Mouse (Mus musculus) small intestine, adult 2 months (tissue): ENCODE data around the gene Esrra. TPM values are rescaled to one million over a fixed set of nuclear protein-coding genes. Genes with fewer than 3 reads are reported as not detected.

Experiments
- H3K27ac ChIP-seq: fragments of 200-500 bp; 2 replicates; pipeline ENCODE4 v1.5.1; 2012; ENCODE audit warnings: low read depth, low read length, control low read depth, inconsistent platforms; ENCODE audit not compliant: insufficient read depth
- H3K27me3 ChIP-seq: fragments of 200-500 bp; 2 replicates; pipeline ENCODE4 v1.6.1; 2012; ENCODE audit warnings: mild to moderate bottlenecking, moderate library complexity, low read length, inconsistent platforms; ENCODE audit not compliant: control insufficient read depth, insufficient read depth
- H3K36me3 ChIP-seq: fragments of 200-500 bp; 2 replicates; pipeline ENCODE4 v1.6.1; 2012; ENCODE audit warnings: mild to moderate bottlenecking, low read length, control low read depth, inconsistent platforms; ENCODE audit not compliant: control insufficient read depth, insufficient read depth
- H3K4me1 ChIP-seq: fragments of 200-500 bp; 2 replicates; pipeline ENCODE4 v1.6.1; 2012; ENCODE audit warnings: low read length, inconsistent platforms, mixed read lengths; ENCODE audit not compliant: control insufficient read depth, insufficient read depth, insufficient read length
- H3K4me3 ChIP-seq: fragments of 200-500 bp; 2 replicates; pipeline ENCODE4 v1.5.1; 2012; ENCODE audit warnings: low read depth, mild to moderate bottlenecking, control low read depth, inconsistent platforms, low read length, moderate library complexity
- CTCF ChIP-seq: fragments of 200-500 bp; IDR thresholded peaks from 2 replicates; pipeline ENCODE4 v1.5.1; 2012; ENCODE audit warnings: low read depth, mild to moderate bottlenecking, control low read depth, inconsistent platforms, low read length, moderate library complexity, mixed read lengths; ENCODE audit not compliant: insufficient replicate concordance, insufficient read length; ENCODE audit errors: extremely low read depth
- POLR2A ChIP-seq: fragments of 200-500 bp; IDR thresholded peaks from 2 replicates; pipeline ENCODE4 v1.6.1; 2012; ENCODE audit warnings: low read depth, mild to moderate bottlenecking, control low read depth, inconsistent platforms, low read length, moderate library complexity
- WGBS: fragments of 180-500 bp; shearing (Covaris S2); methylation state at CpG from one replicate; pipeline ENCODE4 v1.1.7; 2018; 5-methylcytosine and 5-hydroxymethylcytosine counted together
- polyA plus RNA-seq: library from polyadenylated mRNA; depleted of rRNA; stranded (reverse); fragments of >200 nt; gene quantifications from 2 replicates; pipeline ENCODE4 v1.2.3, GENCODE M21; 2012

Gene Esrra
- polyA plus RNA-seq, 1 experiment, result 346 TPM

DNA sequence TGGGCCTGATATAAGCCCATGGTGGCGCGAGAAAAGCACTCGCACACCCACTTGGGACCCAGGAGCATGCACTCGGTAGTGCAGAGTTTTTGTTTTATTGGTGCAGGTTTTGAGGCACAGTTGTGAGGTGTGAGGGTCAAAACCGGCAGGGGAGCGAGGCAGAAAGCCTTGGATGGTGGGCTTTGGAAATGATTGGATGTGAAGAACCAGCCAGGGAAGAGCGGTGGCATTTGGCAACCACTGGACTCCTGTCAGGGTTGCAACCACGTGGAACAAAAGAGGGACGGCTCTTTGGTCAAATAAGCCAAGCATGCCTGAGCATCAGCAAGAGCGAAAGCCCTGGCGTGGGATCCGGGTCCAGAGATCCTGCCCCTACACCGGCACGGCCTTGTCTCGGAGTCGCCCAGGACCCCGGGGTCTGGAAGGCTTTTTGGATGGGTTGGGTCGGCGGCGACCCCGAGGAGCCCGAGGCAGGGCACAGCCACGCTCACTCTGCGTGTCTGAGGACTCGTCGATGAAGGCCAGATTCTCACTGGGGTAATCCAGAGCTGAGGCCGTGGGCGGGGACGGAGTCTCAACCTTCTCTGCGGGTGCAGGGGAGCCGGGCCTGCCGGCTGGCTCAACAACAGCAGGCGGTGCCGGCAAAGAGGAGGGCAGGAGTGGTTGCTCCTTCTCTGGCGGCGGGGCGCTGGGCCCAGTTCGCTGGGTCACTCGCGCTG lies 4.2 kb upstream of the Esrra start:
- no peak overlapping the region for H3K27ac ChIP-seq
- WGBS, result 36% methylated on average over 40 of the region's 40 CpGs
- peaks cover 10% of the 10 kb centered on the region for H3K4me1 ChIP-seq
- H3K36me3 ChIP-seq, result no peaks in the 10 kb centered on the region
- H3K27me3 ChIP-seq, result peaks cover 36% of the 10 kb centered on the region
- TF ChIP-seq POLR2A, result no peak
- no peak for TF ChIP-seq CTCF
- H3K4me3 ChIP-seq, result no peak overlapping the region

DNA sequence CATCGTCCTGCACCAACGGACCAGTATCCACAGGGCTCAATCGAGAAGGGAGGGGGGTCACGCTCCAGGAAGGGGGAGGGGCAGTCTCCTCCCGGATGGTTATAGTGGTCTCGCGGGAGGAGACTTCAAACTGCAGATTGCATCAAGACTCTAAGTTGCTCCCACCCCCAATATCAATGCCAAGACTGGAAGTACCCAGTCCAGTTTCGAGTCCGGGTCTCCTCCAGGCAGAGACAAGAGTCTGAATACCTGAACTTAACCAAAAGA lies 3.6 kb upstream of the Esrra start, which contains the start of gene Catsperz:
Gene Catsperz, minus strand, starts transcription at position 74 of the 267 bp plus-strand sequence.
- H3K27me3 ChIP-seq, result peaks cover 36% of the 10 kb centered on the region
- H3K36me3 ChIP-seq, result no peaks in the 10 kb centered on the region
- H3K4me1 ChIP-seq, result peaks cover 10% of the 10 kb centered on the region
- peak within 1 kb of the TSS; percentile 21; the same call in 1 of the 2 replicates for H3K27ac ChIP-seq
- peak within 1 kb of the TSS; percentile 42 for H3K4me3 ChIP-seq
- 8% methylated on average over 9 of the region's 9 CpGs for WGBS
- TF ChIP-seq CTCF, result no peak

DNA sequence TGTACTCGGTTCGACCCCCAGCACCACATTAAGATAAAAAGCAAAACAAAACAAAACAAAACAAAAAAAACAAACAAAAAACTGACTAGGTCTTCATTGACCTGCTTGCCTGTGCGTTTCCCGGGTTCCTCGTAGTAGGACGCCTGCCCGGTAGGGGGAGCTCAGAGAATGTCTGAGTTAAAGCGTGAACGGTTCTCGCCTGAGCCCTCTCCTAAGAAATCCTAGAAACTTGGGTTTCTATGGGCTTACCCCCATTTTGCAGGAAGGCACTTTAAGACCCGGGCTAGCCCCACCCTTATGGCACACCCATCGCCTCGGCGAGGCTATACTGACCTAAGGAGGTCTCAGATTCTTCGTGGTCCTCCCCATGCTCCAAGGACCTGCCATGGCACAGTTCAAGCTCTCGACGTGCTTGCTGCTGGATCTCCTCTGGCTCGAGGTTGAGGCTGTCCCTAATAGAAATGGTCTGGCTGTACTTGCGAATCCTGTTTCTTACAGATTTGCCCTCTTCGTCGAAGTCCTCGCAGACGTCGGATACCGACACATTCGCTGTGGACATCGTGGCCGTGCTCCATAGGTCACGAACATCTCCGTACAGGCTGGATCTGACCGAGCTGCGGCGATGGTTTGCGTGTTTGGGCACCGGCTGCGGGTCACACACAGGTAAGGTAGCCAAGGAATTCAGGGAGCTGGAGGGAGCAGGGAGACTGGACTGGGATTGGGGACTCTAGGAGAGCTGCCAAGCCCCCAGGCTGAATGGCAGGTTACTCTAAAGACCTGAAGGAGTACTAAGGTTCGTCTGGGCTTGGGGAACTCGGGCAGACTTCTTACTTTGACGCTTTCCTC lies 3.1 kb upstream of the Esrra start:
- no peak for TF ChIP-seq POLR2A
- TF ChIP-seq CTCF, result peak; percentile 79; the same call in 1 of the 2 replicates
- peak overlapping the region; percentile 42 for H3K4me3 ChIP-seq
- H3K4me1 ChIP-seq, result peaks cover 13% of the 10 kb centered on the region
- no peaks in the 10 kb centered on the region for H3K36me3 ChIP-seq
- WGBS, result 4% methylated on average over 39 of the region's 39 CpGs
- H3K27ac ChIP-seq, result no peak overlapping the region
- H3K27me3 ChIP-seq, result peaks cover 36% of the 10 kb centered on the region

GRCm38 (mm10) chr19:6922901-6923735 lies 1.5 kb upstream of the Esrra start:
- H3K4me3 ChIP-seq, result no peak overlapping the region
- H3K27me3 ChIP-seq, result peaks cover 36% of the 10 kb centered on the region
- peak overlapping the region; percentile 82 for H3K27ac ChIP-seq
- TF ChIP-seq POLR2A, result no peak
- TF ChIP-seq CTCF, result no peak
- peaks cover 8% of the 10 kb centered on the region for H3K36me3 ChIP-seq
- H3K4me1 ChIP-seq, result peaks cover 21% of the 10 kb centered on the region
- WGBS, result 79% methylated on average over 6 of the region's 6 CpGs

DNA sequence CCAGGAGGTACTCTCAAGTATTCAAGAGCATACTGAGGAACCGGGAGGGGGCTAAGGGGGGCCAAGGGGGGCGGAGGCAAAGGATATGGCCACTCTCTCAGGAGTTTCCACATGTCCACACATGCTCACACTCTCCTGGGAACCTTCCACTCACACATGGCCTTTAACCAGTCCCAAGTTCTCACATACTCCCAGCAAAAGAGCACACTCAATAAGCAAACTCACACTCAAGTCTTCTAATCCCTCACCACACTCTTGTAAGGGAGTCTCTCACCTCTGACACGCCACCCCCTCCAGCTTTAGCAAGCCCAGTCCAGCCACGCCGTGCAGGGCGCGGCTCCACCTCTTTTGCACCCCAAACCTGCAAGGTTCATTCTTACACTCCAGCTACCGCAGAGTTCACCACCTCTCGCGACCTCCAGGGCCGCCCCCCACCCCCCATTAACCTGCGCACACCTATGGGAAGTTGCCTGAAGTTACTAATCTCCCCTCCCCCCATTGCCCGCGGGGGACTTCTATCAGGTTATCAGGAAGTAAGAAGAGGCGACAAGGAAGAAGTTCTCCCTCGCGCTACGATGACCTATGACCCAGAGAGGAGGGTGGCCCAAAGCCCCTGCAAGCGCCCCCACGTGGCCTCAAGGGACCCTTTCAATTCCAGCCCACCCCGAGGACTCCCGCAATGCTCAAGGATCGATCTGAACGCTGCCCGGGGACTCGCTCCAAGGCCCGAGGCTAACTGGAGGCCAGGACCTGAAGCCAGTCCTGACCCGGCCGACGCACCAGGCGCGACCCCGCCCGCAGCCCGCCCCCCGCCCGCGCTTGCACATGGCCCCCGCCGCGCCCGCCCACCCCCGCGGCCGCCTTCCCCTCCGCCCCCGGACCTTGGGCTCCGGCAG lies 624 bp downstream of the Esrra start:
- Histone ChIP-seq H3K27me3 (peaks cover 15% of the 10 kb centered on the region), H3K36me3 (peaks cover 19% of the 10 kb centered on the region), H3K27ac (peak overlapping the region; percentile 94), H3K4me1 (peaks cover 25% of the 10 kb centered on the region), H3K4me3 (peak overlapping the region; percentile 84)
- TF ChIP-seq CTCF (no peak), POLR2A (no peak)
- under 1% methylated on average over 48 of the region's 48 CpGs for WGBS

DNA sequence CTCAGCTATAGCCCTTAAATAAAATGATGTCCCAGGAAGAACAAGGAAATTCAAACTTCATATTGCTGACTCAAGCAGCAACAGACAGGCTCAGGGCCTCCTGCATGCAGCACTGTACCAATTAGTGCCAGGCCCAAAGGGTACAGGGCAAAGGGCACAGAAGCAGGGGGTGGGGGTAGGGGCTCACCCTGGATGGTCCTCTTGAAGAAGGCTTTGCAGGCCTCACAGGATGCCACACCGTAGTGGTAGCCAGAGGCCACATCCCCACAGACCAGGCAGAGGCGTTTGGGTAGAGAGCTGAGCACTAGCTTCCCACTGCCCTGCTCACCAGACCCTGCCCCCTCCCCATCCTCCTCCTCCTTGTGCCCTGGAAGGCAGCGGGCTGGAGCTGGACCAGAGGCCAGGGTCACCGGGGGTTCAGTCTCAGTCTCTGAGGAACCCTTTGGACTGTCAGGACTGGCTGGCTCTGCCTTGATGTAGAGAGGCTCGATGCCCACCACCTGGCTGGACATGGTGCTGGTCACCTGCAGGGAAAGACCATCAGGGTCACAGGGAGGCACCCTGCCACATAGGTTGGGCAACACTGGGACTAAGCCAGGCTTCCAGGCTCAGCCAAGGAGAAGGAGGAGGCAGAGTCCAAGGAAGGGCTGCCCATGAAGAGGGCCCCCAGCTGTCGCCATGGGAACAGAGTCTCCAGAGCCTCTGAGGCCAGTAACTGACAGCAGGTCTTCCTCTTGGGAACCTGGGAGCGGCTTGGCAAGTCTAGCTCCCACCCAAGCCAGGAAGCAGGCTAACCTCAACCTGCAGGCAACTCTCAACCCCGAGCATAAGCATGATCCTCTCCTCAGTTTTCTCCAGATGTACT lies 1.5 kb downstream of the Esrra start:
- H3K27me3 ChIP-seq, result peaks cover 6% of the 10 kb centered on the region
- 13% methylated on average over 8 of the region's 8 CpGs for WGBS

More for the DNA sequence above, 1.5 kb downstream of the Esrra start:
- Histone ChIP-seq H3K4me1 (peaks cover 25% of the 10 kb centered on the region), H3K27ac (peak overlapping the region; percentile 79), H3K36me3 (peaks cover 19% of the 10 kb centered on the region), H3K4me3 (peak overlapping the region; percentile 84)
- peak; percentile 22; the same call in 1 of the 2 replicates for TF ChIP-seq POLR2A
- TF ChIP-seq CTCF, result no peak
